Mouse (Mus musculus): ENCODE data around the gene Cnpy3. TPM values are rescaled to one million over a fixed set of nuclear protein-coding genes. Genes with fewer than 3 reads are reported as not detected.

Gene Cnpy3
- polyA plus RNA-seq, 1 experiment, result 76.6 TPM

- no peak for TF ChIP-seq CTCF (IDR thresholded peaks at IDR 0.05; ENCODE audit: borderline replicate concordance, insufficient read depth, low read depth, low read length)
- no peak for TF ChIP-seq POLR2A (IDR thresholded peaks at IDR 0.05; ENCODE audit: borderline replicate concordance, insufficient read depth, low read length)
- whole genome bisulfite sequencing, result 83% methylated on average over 2 of the region's 2 CpGs
- no peaks in the 10 kb centered on the region for H3K27me3 ChIP-seq (ENCODE audit: control insufficient read depth, insufficient read depth, low read length)
- DNase-seq, result no peak
- no peak overlapping the region for H3K27ac ChIP-seq (ENCODE audit: insufficient read depth, low read length)
- H3K4me1 ChIP-seq (ENCODE audit: control insufficient read depth, insufficient read depth, low read length), result no peaks in the 10 kb centered on the region
- H3K4me3 ChIP-seq (replicated peaks; ENCODE audit: insufficient read depth, low read depth, low read length), result peak overlapping the region; percentile 97
These were observed 31.2 kb upstream of the Cnpy3 start for GRCm38 (mm10) chr17:46783222-46783565.

DNA sequence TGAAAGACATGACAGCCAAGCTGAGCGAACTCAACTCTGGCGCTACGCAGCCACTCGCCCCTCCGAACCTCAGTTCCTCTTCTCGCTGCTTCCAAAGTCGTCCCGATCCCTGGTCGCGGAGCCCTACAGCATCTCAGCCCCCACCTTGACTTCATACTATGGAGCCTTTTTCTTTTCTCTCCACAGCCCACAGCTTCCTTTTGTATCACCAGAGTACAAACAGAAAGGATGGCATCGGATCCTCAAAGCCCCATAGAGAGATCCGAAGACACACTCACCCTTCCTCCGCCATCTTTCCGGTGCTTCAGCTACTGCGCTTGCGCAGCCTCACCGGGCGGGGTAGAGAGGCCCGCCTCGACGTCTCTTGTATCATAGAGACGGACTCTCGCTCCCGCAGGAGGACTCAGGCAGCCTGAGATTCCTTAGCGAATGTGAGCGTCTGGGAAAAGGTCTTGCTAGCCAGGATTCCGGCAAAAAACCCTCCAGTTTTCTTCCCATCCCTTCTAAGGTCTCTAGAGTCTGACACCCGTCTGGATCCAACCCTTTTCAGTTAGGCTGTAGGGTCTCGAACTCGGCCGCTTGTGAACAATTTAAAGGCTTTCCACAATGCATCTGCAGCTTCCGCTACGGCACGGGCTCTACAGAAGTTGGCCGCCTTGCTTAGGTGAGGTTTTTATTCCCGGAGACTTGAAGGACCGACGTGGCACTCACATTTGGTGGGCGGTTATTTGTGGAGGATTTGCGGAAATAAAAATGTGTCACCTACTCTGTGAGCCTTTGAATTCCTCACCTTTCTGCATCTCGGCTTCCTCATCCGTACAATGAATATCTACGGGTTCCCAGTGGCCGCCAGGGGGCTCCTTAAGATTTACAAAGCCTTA, 30.6 kb upstream of the Cnpy3 start, which contains the start of gene Rpl7l1:
Gene Rpl7l1, minus strand, starts transcription at position 332 of the 881 bp plus-strand sequence.
- DNase-seq, result peak; percentile 92
- Histone ChIP-seq H3K27me3 (ENCODE audit: control insufficient read depth, insufficient read depth, low read length) (no peaks in the 10 kb centered on the region), H3K27ac (ENCODE audit: insufficient read depth, low read length) (peak within 1 kb of the TSS; percentile 23; the same call in 1 of the 2 replicates), H3K4me3 (replicated peaks; ENCODE audit: insufficient read depth, low read depth, low read length) (peak within 1 kb of the TSS; percentile 97), H3K4me1 (ENCODE audit: control insufficient read depth, insufficient read depth, low read length) (no peaks in the 10 kb centered on the region)
- under 1% methylated on average over 44 of the region's 44 CpGs for WGBS
- TF ChIP-seq CTCF (IDR thresholded peaks at IDR 0.05; ENCODE audit: borderline replicate concordance, insufficient read depth, low read depth, low read length) (no peak; the same call in 1 of the 2 replicates), POLR2A (IDR thresholded peaks at IDR 0.05; ENCODE audit: borderline replicate concordance, insufficient read depth, low read length) (peak; percentile 97)

- H3K4me3 ChIP-seq (replicated peaks; ENCODE audit: insufficient read depth, low read depth, low read length), result peak overlapping the region; percentile 97
- peak overlapping the region; percentile 23; the same call in 1 of the 2 replicates for H3K27ac ChIP-seq (ENCODE audit: insufficient read depth, low read length)
- WGBS, result under 1% methylated on average over 11 of the region's 11 CpGs
These were observed 29.9 kb upstream of the Cnpy3 start for GRCm38 (mm10) chr17:46781876-46782275.

DNA sequence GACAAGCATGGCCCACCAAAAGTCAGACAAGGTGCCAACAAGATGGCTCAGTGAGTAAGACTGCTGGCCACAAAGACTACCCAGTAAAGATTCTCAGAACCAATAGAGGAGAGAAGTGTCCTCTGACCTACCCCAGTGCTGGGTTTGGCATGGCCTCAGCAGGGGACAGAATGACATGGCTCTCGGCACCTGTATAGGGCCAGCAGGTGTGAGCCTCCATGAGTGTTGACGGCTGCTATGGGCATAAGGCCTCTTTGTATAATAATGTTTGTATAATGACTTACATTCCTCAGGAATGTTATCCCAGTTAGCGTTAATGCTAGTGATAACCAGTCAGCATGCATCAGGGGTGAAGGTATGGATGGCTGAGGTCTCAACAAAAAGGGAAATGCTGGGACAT, 24.1 kb upstream of the Cnpy3 start:
- Histone ChIP-seq H3K27me3 (ENCODE audit: control insufficient read depth, insufficient read depth, low read length) (no peaks in the 10 kb centered on the region), H3K4me3 (replicated peaks; ENCODE audit: insufficient read depth, low read depth, low read length) (no peak overlapping the region), H3K4me1 (ENCODE audit: control insufficient read depth, insufficient read depth, low read length) (0 out of 2 replicates have a peak, but pooled peaks cover 3% of the 10 kb centered on the region), H3K27ac (ENCODE audit: insufficient read depth, low read length) (no peak overlapping the region)
- 66% methylated on average over 3 of the region's 3 CpGs for WGBS
- no peak for DNase-seq
- no peak for TF ChIP-seq POLR2A (IDR thresholded peaks at IDR 0.05; ENCODE audit: borderline replicate concordance, insufficient read depth, low read length)
- TF ChIP-seq CTCF (IDR thresholded peaks at IDR 0.05; ENCODE audit: borderline replicate concordance, insufficient read depth, low read depth, low read length), result no peak

More at GRCm38 (mm10) chr17:46781876-46782275, 29.9 kb upstream of the Cnpy3 start:
- no peak for TF ChIP-seq CTCF (IDR thresholded peaks at IDR 0.05; ENCODE audit: borderline replicate concordance, insufficient read depth, low read depth, low read length)
- TF ChIP-seq POLR2A (IDR thresholded peaks at IDR 0.05; ENCODE audit: borderline replicate concordance, insufficient read depth, low read length), result no peak
- no peak for DNase-seq
- Histone ChIP-seq H3K4me1 (ENCODE audit: control insufficient read depth, insufficient read depth, low read length) (no peaks in the 10 kb centered on the region), H3K27me3 (ENCODE audit: control insufficient read depth, insufficient read depth, low read length) (no peaks in the 10 kb centered on the region)

- Histone ChIP-seq H3K4me3 (replicated peaks; ENCODE audit: insufficient read depth, low read depth, low read length) (no peak overlapping the region), H3K27me3 (ENCODE audit: control insufficient read depth, insufficient read depth, low read length) (no peaks in the 10 kb centered on the region), H3K27ac (ENCODE audit: insufficient read depth, low read length) (no peak overlapping the region), H3K4me1 (ENCODE audit: control insufficient read depth, insufficient read depth, low read length) (0 out of 2 replicates have a peak, but pooled peaks cover 3% of the 10 kb centered on the region)
- TF ChIP-seq POLR2A (IDR thresholded peaks at IDR 0.05; ENCODE audit: borderline replicate concordance, insufficient read depth, low read length) (no peak), CTCF (IDR thresholded peaks at IDR 0.05; ENCODE audit: borderline replicate concordance, insufficient read depth, low read depth, low read length) (no peak)
- WGBS, result 93% methylated on average over 9 of the region's 9 CpGs
- no peak for DNase-seq
These were observed 23.1 kb upstream of the Cnpy3 start for GRCm38 (mm10) chr17:46775070-46775469.

- no peaks in the 10 kb centered on the region for H3K27me3 ChIP-seq (ENCODE audit: control insufficient read depth, insufficient read depth, low read length)
- WGBS, result 22% methylated on average over 2 of the region's 2 CpGs
- no peak overlapping the region for H3K4me3 ChIP-seq (replicated peaks; ENCODE audit: insufficient read depth, low read depth, low read length)
- TF ChIP-seq CTCF (IDR thresholded peaks at IDR 0.05; ENCODE audit: borderline replicate concordance, insufficient read depth, low read depth, low read length), result no peak
- TF ChIP-seq POLR2A (IDR thresholded peaks at IDR 0.05; ENCODE audit: borderline replicate concordance, insufficient read depth, low read length), result no peak
- 0 out of 2 replicates have a peak, but pooled peaks cover 3% of the 10 kb centered on the region for H3K4me1 ChIP-seq (ENCODE audit: control insufficient read depth, insufficient read depth, low read length)
- no peak for DNase-seq
- H3K27ac ChIP-seq (ENCODE audit: insufficient read depth, low read length), result no peak overlapping the region
These were observed 22.1 kb upstream of the Cnpy3 start for GRCm38 (mm10) chr17:46774131-46774472.

DNA sequence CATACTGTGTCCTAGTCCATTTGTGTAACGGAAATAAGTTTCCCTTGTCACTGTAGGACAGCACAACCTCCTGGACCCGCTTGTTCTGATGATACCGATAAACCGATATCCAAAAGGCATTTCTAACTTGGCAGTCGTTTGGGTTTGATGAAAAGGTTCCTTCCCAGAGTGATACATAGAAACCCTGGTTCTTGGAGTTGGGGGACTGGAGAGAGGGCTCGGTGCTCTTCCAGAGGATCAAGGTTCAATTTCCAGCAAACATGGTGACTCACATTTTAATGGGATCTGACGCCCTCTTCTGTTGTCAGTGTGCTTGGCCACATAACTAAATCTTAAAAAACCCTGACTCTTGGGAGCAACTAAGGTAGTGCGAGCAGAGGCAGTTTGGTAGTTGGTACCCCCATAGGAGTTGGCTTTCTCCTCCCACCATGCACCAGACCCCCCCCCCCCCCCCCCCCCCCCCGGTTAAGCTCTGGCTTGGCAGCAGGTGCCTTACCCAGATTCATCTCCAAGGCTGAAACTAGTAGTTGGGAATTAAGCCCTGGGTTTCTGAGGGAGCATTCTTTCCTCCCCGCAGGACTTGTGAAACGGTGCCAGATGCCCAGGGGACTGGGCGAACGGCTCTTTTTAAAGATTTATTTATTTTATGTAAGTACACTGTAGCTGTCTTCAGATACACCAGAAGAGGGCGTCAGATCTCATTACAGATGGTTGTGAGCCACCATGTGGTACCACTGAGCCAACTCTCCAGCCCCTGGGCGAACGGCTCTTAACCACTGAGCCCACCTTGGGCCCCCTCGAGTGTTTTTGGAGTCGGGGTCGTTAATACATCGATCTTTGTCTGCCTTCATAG, 21.5 kb upstream of the Cnpy3 start:
- 4% methylated on average over 19 of the region's 20 CpGs for WGBS
- Histone ChIP-seq H3K4me3 (replicated peaks; ENCODE audit: insufficient read depth, low read depth, low read length) (peak overlapping the region; percentile 73), H3K27me3 (ENCODE audit: control insufficient read depth, insufficient read depth, low read length) (no peaks in the 10 kb centered on the region), H3K27ac (ENCODE audit: insufficient read depth, low read length) (no peak overlapping the region), H3K4me1 (ENCODE audit: control insufficient read depth, insufficient read depth, low read length) (0 out of 2 replicates have a peak, but pooled peaks cover 3% of the 10 kb centered on the region)
- peak; percentile 25; the same call in 1 of the 2 replicates for TF ChIP-seq CTCF (IDR thresholded peaks at IDR 0.05; ENCODE audit: borderline replicate concordance, insufficient read depth, low read depth, low read length)
- no peak for TF ChIP-seq POLR2A (IDR thresholded peaks at IDR 0.05; ENCODE audit: borderline replicate concordance, insufficient read depth, low read length)
- DNase-seq, result peak in 1 of 2 experiments; percentile 34
